Mouse (Mus musculus): ENCODE data around the gene Unc5cl. TPM values are rescaled to one million over a fixed set of nuclear protein-coding genes. Genes with fewer than 3 reads are reported as not detected.

Unc5cl gene
- polyA plus RNA-seq (2012; rRNA removed): 68.1 and 72.7 TPM in 2 replicates

GRCm38 (mm10) chr17:48454688-48455087, at the start of gene Unc5cl:
Gene Unc5cl, plus strand, starts transcription at chr17:48454901.
- H3K4me1 ChIP-seq (replicated peaks; ENCODE audit: control insufficient read depth, insufficient read depth, low read length): 0 out of 2 replicates have a peak, but pooled peaks cover 3% of the 10 kb centered on the region
- WGBS: 82% methylated on average over 11 of the region's 11 CpGs
- DNase-seq: no peak
- no peak within 1 kb of the TSS for H3K27ac ChIP-seq (ENCODE audit: control insufficient read depth, insufficient read depth, low read length)
- no peaks in the 10 kb centered on the region for H3K36me3 ChIP-seq (ENCODE audit: control insufficient read depth, insufficient read depth, low read length)
- no peak within 1 kb of the TSS for H3K4me3 ChIP-seq (ENCODE audit: control insufficient read depth, insufficient read depth, low read length)
- H3K27me3 ChIP-seq (ENCODE audit: control insufficient read depth, insufficient read depth, low read length): no peaks in the 10 kb centered on the region
- TF ChIP-seq POLR2A (IDR thresholded peaks at IDR 0.05; ENCODE audit: control insufficient read depth, extremely low read depth, insufficient read depth, low read length, poor library complexity): no peak
- no peak for TF ChIP-seq CTCF (IDR thresholded peaks at IDR 0.05; ENCODE audit: borderline replicate concordance, control insufficient read depth, extremely low read depth, insufficient read depth, low read length, poor library complexity)

- DNase-seq: no peak
- Histone ChIP-seq H3K27me3 (ENCODE audit: control insufficient read depth, insufficient read depth, low read length) (no peaks in the 10 kb centered on the region), H3K36me3 (ENCODE audit: control insufficient read depth, insufficient read depth, low read length) (no peaks in the 10 kb centered on the region), H3K4me3 (ENCODE audit: control insufficient read depth, insufficient read depth, low read length) (no peak overlapping the region), H3K27ac (ENCODE audit: control insufficient read depth, insufficient read depth, low read length) (no peak overlapping the region), H3K4me1 (replicated peaks; ENCODE audit: control insufficient read depth, insufficient read depth, low read length) (peaks cover 12% of the 10 kb centered on the region)
- 79% methylated on average over 4 of the region's 4 CpGs for WGBS
- no peak for TF ChIP-seq POLR2A (IDR thresholded peaks at IDR 0.05; ENCODE audit: control insufficient read depth, extremely low read depth, insufficient read depth, low read length, poor library complexity)
- no peak for TF ChIP-seq CTCF (IDR thresholded peaks at IDR 0.05; ENCODE audit: borderline replicate concordance, control insufficient read depth, extremely low read depth, insufficient read depth, low read length, poor library complexity)
These were observed 47.5 kb upstream of the Unc5cl start for GRCm38 (mm10) chr17:48407154-48407553.

GRCm38 (mm10) chr17:48407910-48408525, 46.7 kb upstream of the Unc5cl start:
- 7% methylated on average over 8 of the region's 8 CpGs for WGBS
- TF ChIP-seq POLR2A (IDR thresholded peaks at IDR 0.05; ENCODE audit: control insufficient read depth, extremely low read depth, insufficient read depth, low read length, poor library complexity) (no peak), CTCF (IDR thresholded peaks at IDR 0.05; ENCODE audit: borderline replicate concordance, control insufficient read depth, extremely low read depth, insufficient read depth, low read length, poor library complexity) (no peak)
- Histone ChIP-seq H3K27ac (ENCODE audit: control insufficient read depth, insufficient read depth, low read length) (peak overlapping the region; percentile 94), H3K36me3 (ENCODE audit: control insufficient read depth, insufficient read depth, low read length) (no peaks in the 10 kb centered on the region), H3K27me3 (ENCODE audit: control insufficient read depth, insufficient read depth, low read length) (no peaks in the 10 kb centered on the region), H3K4me3 (ENCODE audit: control insufficient read depth, insufficient read depth, low read length) (peak overlapping the region; percentile 84; the same call in 1 of the 2 replicates), H3K4me1 (replicated peaks; ENCODE audit: control insufficient read depth, insufficient read depth, low read length) (peaks cover 12% of the 10 kb centered on the region)
- DNase-seq: no peak

- DNase-seq: peak; percentile 84
- H3K27me3 ChIP-seq (ENCODE audit: control insufficient read depth, insufficient read depth, low read length): no peaks in the 10 kb centered on the region
- WGBS: under 1% methylated on average over 47 of the region's 47 CpGs
- peaks cover 12% of the 10 kb centered on the region for H3K4me1 ChIP-seq (replicated peaks; ENCODE audit: control insufficient read depth, insufficient read depth, low read length)
- TF ChIP-seq CTCF (IDR thresholded peaks at IDR 0.05; ENCODE audit: borderline replicate concordance, control insufficient read depth, extremely low read depth, insufficient read depth, low read length, poor library complexity): no peak
- TF ChIP-seq POLR2A (IDR thresholded peaks at IDR 0.05; ENCODE audit: control insufficient read depth, extremely low read depth, insufficient read depth, low read length, poor library complexity): no peak
- peak overlapping the region; percentile 84 for H3K4me3 ChIP-seq (ENCODE audit: control insufficient read depth, insufficient read depth, low read length)
- H3K27ac ChIP-seq (ENCODE audit: control insufficient read depth, insufficient read depth, low read length): peak overlapping the region; percentile 94
- H3K36me3 ChIP-seq (ENCODE audit: control insufficient read depth, insufficient read depth, low read length): no peaks in the 10 kb centered on the region
These were observed 46.0 kb upstream of the Unc5cl start for GRCm38 (mm10) chr17:48408526-48409291.

GRCm38 (mm10) chr17:48409380-48410298, 45.1 kb upstream of the Unc5cl start, which contains the start of the genes Nfya and Oard1:
Gene Nfya, minus strand, starts transcription at chr17:48409906.
Gene Oard1, plus strand, starts transcription at chr17:48410014.
- Histone ChIP-seq H3K4me1 (replicated peaks; ENCODE audit: control insufficient read depth, insufficient read depth, low read length) (peaks cover 8% of the 10 kb centered on the region), H3K27me3 (ENCODE audit: control insufficient read depth, insufficient read depth, low read length) (no peaks in the 10 kb centered on the region), H3K4me3 (ENCODE audit: control insufficient read depth, insufficient read depth, low read length) (peak within 1 kb of the TSS; percentile 84), H3K27ac (ENCODE audit: control insufficient read depth, insufficient read depth, low read length) (peak within 1 kb of the TSS; percentile 94), H3K36me3 (ENCODE audit: control insufficient read depth, insufficient read depth, low read length) (0 out of 2 replicates have a peak, but pooled peaks cover 3% of the 10 kb centered on the region)
- TF ChIP-seq POLR2A (IDR thresholded peaks at IDR 0.05; ENCODE audit: control insufficient read depth, extremely low read depth, insufficient read depth, low read length, poor library complexity) (peak; percentile 69), CTCF (IDR thresholded peaks at IDR 0.05; ENCODE audit: borderline replicate concordance, control insufficient read depth, extremely low read depth, insufficient read depth, low read length, poor library complexity) (peak; percentile 8; the same call in 1 of the 2 replicates)
- peak; percentile 100 for DNase-seq
- under 1% methylated on average over 84 of the region's 84 CpGs for WGBS

Measured in thymus, adult 2 months (tissue).